Comparison of ENCODE assay signal across 19 mouse cellular contexts in the genomic region with DNA sequence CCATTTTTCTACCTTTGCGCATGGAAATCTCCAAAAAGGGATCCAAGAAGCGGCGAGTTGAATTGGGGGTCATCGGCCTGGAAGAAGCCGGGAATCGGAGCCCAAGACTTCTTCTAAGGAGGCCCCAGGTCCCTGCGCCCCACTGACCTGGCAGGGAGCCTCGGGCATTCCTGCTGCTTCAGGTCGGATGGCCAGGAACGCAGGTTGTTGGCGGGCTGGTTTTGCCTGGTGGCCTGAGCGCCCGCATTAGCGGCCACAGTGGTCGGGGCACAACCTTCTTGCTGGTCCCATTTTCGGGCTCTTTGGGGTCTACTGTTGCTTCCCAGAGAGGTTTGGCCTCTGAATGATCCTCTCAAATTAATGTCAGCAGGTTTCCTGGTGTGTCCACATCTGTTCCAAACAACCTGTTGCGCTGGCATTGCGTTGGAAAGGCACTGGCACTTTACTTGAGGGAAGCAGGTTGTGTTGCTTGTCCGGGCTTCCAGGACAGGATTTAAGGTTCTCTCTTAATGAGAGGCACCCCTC. TPM values are rescaled to one million over a fixed set of nuclear protein-coding genes. Genes with fewer than 3 reads are reported as not detected.
A peak's percentile ranks its signal among the peaks of the same experiment; 100 is the strongest.
DNase-seq lines count a peak whose midpoint lies in the region; ATAC-seq and TF ChIP-seq lines count a peak whose summit lies in the region.
"Had no signal": no experiment of that assay in that cellular context is flagged by ENCODE, and none has a peak within 500 bp of the region (broad histone marks: within the 10 kb centered on the region; RNA-seq: fewer than 3 reads in every experiment).

No protein-coding gene starts in this region.

- ATAC-seq in midbrain, embryonic 13.5 days = no peak
- no peak for ATAC-seq in midbrain, embryonic 14.5 days (ENCODE audit: low FRiP score, low TSS enrichment)
- no peak for ATAC-seq in forebrain, embryonic 14.5 days
- no peak for ATAC-seq in hindbrain, postnatal 0 days
- ATAC-seq in neural tube, embryonic 13.5 days (ENCODE audit: low read depth) = no peak
- ATAC-seq in intestine, embryonic 16.5 days = no peak
- ATAC-seq: liver, postnatal 0 days; Patski had no signal

- no peak overlapping the region for H3K27ac ChIP-seq in midbrain, embryonic 13.5 days
- H3K27ac ChIP-seq in midbrain, embryonic 14.5 days (replicated peaks; ENCODE audit: low read depth, low read length) = no peak overlapping the region
- H3K27ac ChIP-seq in forebrain, embryonic 14.5 days (ENCODE audit: low read depth, low read length) = no peak overlapping the region
- no peak overlapping the region for H3K27ac ChIP-seq in hindbrain, postnatal 0 days
- H3K27ac ChIP-seq in neural tube, embryonic 13.5 days (replicated peaks) = no peak overlapping the region
- no peak overlapping the region; the same call in 1 of the 2 replicates for H3K27ac ChIP-seq in intestine, embryonic 16.5 days (ENCODE audit: low read length)
- H3K27ac ChIP-seq: macrophage had no signal

- WGBS in midbrain, embryonic 13.5 days = under 1% methylated on average over 19 of the region's 19 CpGs
- WGBS in midbrain, embryonic 14.5 days = under 1% methylated on average over 19 of the region's 19 CpGs
- WGBS in forebrain, embryonic 14.5 days = under 1% methylated on average over 19 of the region's 19 CpGs
- 0% methylated on average over 19 of the region's 19 CpGs for WGBS in hindbrain, postnatal 0 days
- under 1% methylated on average over 19 of the region's 19 CpGs for WGBS in neural tube, embryonic 13.5 days
- WGBS in intestine, embryonic 16.5 days = under 1% methylated on average over 19 of the region's 19 CpGs

- H3K9me3 ChIP-seq in midbrain, embryonic 13.5 days = no peaks in the 10 kb centered on the region
- H3K9me3 ChIP-seq in midbrain, embryonic 14.5 days (ENCODE audit: control insufficient read depth, low read length) = no peaks in the 10 kb centered on the region
- no peaks in the 10 kb centered on the region for H3K9me3 ChIP-seq in forebrain, embryonic 14.5 days (replicated peaks; ENCODE audit: control insufficient read depth, low read length)
- H3K9me3 ChIP-seq in hindbrain, postnatal 0 days (ENCODE audit: low read length) = no peaks in the 10 kb centered on the region
- no peaks in the 10 kb centered on the region for H3K9me3 ChIP-seq in neural tube, embryonic 13.5 days
- no peaks in the 10 kb centered on the region for H3K9me3 ChIP-seq in intestine, embryonic 16.5 days (ENCODE audit: control insufficient read depth, low read length)

- peaks cover 21% of the 10 kb centered on the region for H3K4me1 ChIP-seq in midbrain, embryonic 13.5 days (replicated peaks)
- H3K4me1 ChIP-seq in midbrain, embryonic 14.5 days (ENCODE audit: control insufficient read depth, insufficient read depth, low read length) = peaks cover 8% of the 10 kb centered on the region
- H3K4me1 ChIP-seq in forebrain, embryonic 14.5 days (ENCODE audit: control insufficient read depth, insufficient read depth, low read length) = peaks cover 8% of the 10 kb centered on the region; the same call in 1 of the 2 replicates
- H3K4me1 ChIP-seq in hindbrain, postnatal 0 days (ENCODE audit: insufficient read depth, low read length) = peaks cover 5% of the 10 kb centered on the region; the same call in 1 of the 2 replicates
- peaks cover 28% of the 10 kb centered on the region for H3K4me1 ChIP-seq in neural tube, embryonic 13.5 days (replicated peaks)
- H3K4me1 ChIP-seq in intestine, embryonic 16.5 days (ENCODE audit: control insufficient read depth, insufficient read depth, low read length) = no peaks in the 10 kb centered on the region

- H3K36me3 ChIP-seq in midbrain, embryonic 13.5 days = no peaks in the 10 kb centered on the region
- H3K36me3 ChIP-seq in midbrain, embryonic 14.5 days (ENCODE audit: control insufficient read depth, insufficient read depth, low read length) = no peaks in the 10 kb centered on the region
- H3K36me3 ChIP-seq in forebrain, embryonic 14.5 days (ENCODE audit: control insufficient read depth, insufficient read depth, low read length) = no peaks in the 10 kb centered on the region
- no peaks in the 10 kb centered on the region for H3K36me3 ChIP-seq in hindbrain, postnatal 0 days (ENCODE audit: insufficient read depth, low read length)
- no peaks in the 10 kb centered on the region for H3K36me3 ChIP-seq in neural tube, embryonic 13.5 days
- no peaks in the 10 kb centered on the region for H3K36me3 ChIP-seq in intestine, embryonic 16.5 days (ENCODE audit: control insufficient read depth, insufficient read depth, low read length)

- no peak for TF ChIP-seq CTCF in hindbrain, postnatal 0 days (IDR thresholded peaks at IDR 0.05; ENCODE audit: low read depth)

- DNase-seq in midbrain, embryonic 14.5 days = no peak
- no peak for DNase-seq in forebrain, embryonic 14.5 days (ENCODE audit: low spot score)
- no peak for DNase-seq in hindbrain, postnatal 0 days (ENCODE audit: low spot score)
- DNase-seq in left cerebral cortex, adult 18-20 months (ENCODE audit: low spot score in 2 of 2) = no peak
- no peak for DNase-seq in left cerebral cortex, adult 11 months (ENCODE audit: low spot score)
- DNase-seq: cerebellum, adult 8-10 months; embryo, embryonic 11 days; gastrocnemius, postnatal 10 days; heart, postnatal 4 days; liver, postnatal 0 days had no signal

- H3K4me2 ChIP-seq in midbrain, embryonic 13.5 days (replicated peaks) = peak overlapping the region; percentile 15; the same call in 1 of the 2 replicates
- H3K4me2 ChIP-seq in midbrain, embryonic 14.5 days (ENCODE audit: low read length) = no peak overlapping the region
- peak overlapping the region; percentile 12; the same call in 1 of the 2 replicates for H3K4me2 ChIP-seq in forebrain, embryonic 14.5 days (ENCODE audit: low read length)
- H3K4me2 ChIP-seq in hindbrain, postnatal 0 days (ENCODE audit: low read depth, low read length) = peak overlapping the region; percentile 37
- peak overlapping the region; percentile 22 for H3K4me2 ChIP-seq in neural tube, embryonic 13.5 days
- H3K4me2 ChIP-seq in intestine, embryonic 16.5 days (ENCODE audit: low read depth, low read length) = no peak overlapping the region

- H3K27me3 ChIP-seq in midbrain, embryonic 13.5 days = peaks cover 100% of the 10 kb centered on the region
- H3K27me3 ChIP-seq in midbrain, embryonic 14.5 days (ENCODE audit: control insufficient read depth, insufficient read depth, low read length) = peaks cover 99% of the 10 kb centered on the region
- peaks cover 90% of the 10 kb centered on the region for H3K27me3 ChIP-seq in forebrain, embryonic 14.5 days (replicated peaks; ENCODE audit: control insufficient read depth, insufficient read depth, low read length)
- H3K27me3 ChIP-seq in hindbrain, postnatal 0 days (ENCODE audit: insufficient read depth, low read length) = peaks cover 92% of the 10 kb centered on the region
- peaks cover 100% of the 10 kb centered on the region for H3K27me3 ChIP-seq in neural tube, embryonic 13.5 days
- H3K27me3 ChIP-seq in intestine, embryonic 16.5 days (replicated peaks; ENCODE audit: control insufficient read depth, insufficient read depth, low read length) = peaks cover 65% of the 10 kb centered on the region

- H3K4me3 ChIP-seq in midbrain, embryonic 13.5 days (replicated peaks) = no peak overlapping the region
- no peak overlapping the region for H3K4me3 ChIP-seq in midbrain, embryonic 14.5 days (replicated peaks; ENCODE audit: low read depth, low read length)
- peak overlapping the region; percentile 1; the same call in 1 of the 2 replicates for H3K4me3 ChIP-seq in forebrain, embryonic 14.5 days (ENCODE audit: low read depth, low read length)
- H3K4me3 ChIP-seq in hindbrain, postnatal 0 days (ENCODE audit: low read length) = peak overlapping the region; percentile 19; the same call in 1 of the 2 replicates
- no peak overlapping the region for H3K4me3 ChIP-seq in neural tube, embryonic 13.5 days
- H3K4me3 ChIP-seq in intestine, embryonic 16.5 days (ENCODE audit: low read length) = no peak overlapping the region
- H3K4me3 ChIP-seq: myocyte had no signal

- no peak overlapping the region for H3K9ac ChIP-seq in midbrain, embryonic 13.5 days (replicated peaks)
- H3K9ac ChIP-seq in midbrain, embryonic 14.5 days (replicated peaks; ENCODE audit: low read length) = no peak overlapping the region
- H3K9ac ChIP-seq in forebrain, embryonic 14.5 days (ENCODE audit: low read length) = no peak overlapping the region
- H3K9ac ChIP-seq in hindbrain, postnatal 0 days (replicated peaks; ENCODE audit: low read length) = no peak overlapping the region
- no peak overlapping the region for H3K9ac ChIP-seq in neural tube, embryonic 13.5 days
- no peak overlapping the region; the same call in 1 of the 2 replicates for H3K9ac ChIP-seq in intestine, embryonic 16.5 days (ENCODE audit: low read depth, low read length)
- H3K9ac ChIP-seq: liver, postnatal 0 days had no signal

RNA-seq across cellular contexts. Expression of gene Ptf1a, which starts 7.1 kb away (rescaled TPM):
- 0.70 and 0.71 TPM in 2 replicates for polyA plus RNA-seq in midbrain, embryonic 13.5 days (2015; fragmentation: Nextera tagmentation; extraction: Ambion mirVana)
- polyA plus RNA-seq in midbrain, embryonic 14.5 days (2014; fragmentation: Nextera tagmentation; extraction: Ambion mirVana) = 0.64 and 2.1 TPM in 2 replicates
- polyA plus RNA-seq in forebrain, embryonic 14.5 days (2014; fragmentation: Nextera tagmentation; extraction: Ambion mirVana) = 0.37 TPM in 1 of 2 replicates, not detected in the other
- 5.1 and 8.5 TPM in 2 replicates for total RNA-seq in hindbrain, postnatal 0 days (2014; rRNA removed)
- polyA plus RNA-seq in hindbrain, postnatal 0 days (2015; fragmentation: Nextera tagmentation; extraction: Ambion mirVana) = 1.8 and 1.9 TPM in 2 replicates
- 0.92 and 1.2 TPM in 2 replicates for polyA plus RNA-seq in neural tube, embryonic 13.5 days (2015; fragmentation: Nextera tagmentation; extraction: Ambion mirVana)
- polyA plus RNA-seq in intestine, embryonic 16.5 days (2015; fragmentation: Nextera tagmentation; extraction: Ambion mirVana) = 9.1 and 11.2 TPM in 2 replicates
- total RNA-seq in left cerebral cortex, adult 18-20 months (2021) = not detected
- total RNA-seq: gastrocnemius, postnatal 10 days; heart, postnatal 4 days; layer of hippocampus, adult 8-10 months; left cerebral cortex, postnatal 25 days had no signal
- polyA plus RNA-seq: kidney, embryonic 16.5 days; liver, postnatal 0 days; macrophage; myocyte; Patski had no signal

Comparison
In these comparisons a context has a peak if more than half of its experiments do, and no peak if none do; other contexts are left out.
1. H3K4me2 ChIP-seq: peak in midbrain, embryonic 13.5 days (single experiment), forebrain, embryonic 14.5 days (single experiment), hindbrain, postnatal 0 days (single experiment) and neural tube, embryonic 13.5 days (single experiment); none in midbrain, embryonic 14.5 days (single experiment) and intestine, embryonic 16.5 days (single experiment).
2. H3K4me3 ChIP-seq: peak in forebrain, embryonic 14.5 days (single experiment) and hindbrain, postnatal 0 days (single experiment); none in midbrain, embryonic 13.5 days (single experiment), midbrain, embryonic 14.5 days (single experiment), neural tube, embryonic 13.5 days (single experiment) and intestine, embryonic 16.5 days (single experiment).